Mouse (Mus musculus): Measurements from ENCODE around the gene Obox6.

DNA sequence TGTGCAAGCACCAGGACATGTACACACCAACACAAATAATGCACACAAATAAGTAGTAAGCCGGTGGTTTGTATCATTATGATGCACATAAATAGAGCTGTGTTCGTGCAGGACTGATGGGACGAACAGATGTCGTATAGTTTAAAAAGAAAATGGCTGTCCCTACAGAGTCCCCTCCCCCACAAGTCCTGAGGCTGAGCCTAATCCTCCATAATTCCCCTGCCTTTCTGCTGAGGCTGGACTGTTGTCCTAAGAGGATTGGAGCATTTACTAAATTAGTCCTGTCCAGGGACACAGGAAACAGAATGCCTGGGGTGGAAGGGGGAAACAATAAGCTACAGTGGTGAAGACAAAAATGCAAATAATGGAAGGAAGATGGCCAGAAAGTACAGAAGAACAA is 24.6 kb upstream of the Obox6 start:
- TF ChIP-seq CTCF (IDR thresholded peaks at IDR 0.05; ENCODE audit: extremely low read depth, insufficient read depth, insufficient read length, insufficient replicate concordance), result no peak
- no peak for TF ChIP-seq POLR2A (IDR thresholded peaks at IDR 0.05; ENCODE audit: low read depth, low read length)
